Mouse (Mus musculus) thymus, postnatal 14 days (tissue): Measurements from ENCODE around the gene Brd2.

Source experiments
- DNase-seq: peaks from one replicate; pipeline ENCODE4 v3.0.0; 2021

The Brd2 gene

GRCm38 (mm10) chr17:34131911-34132310 lies 9.5 kb upstream of the Brd2 start:
- no peak for DNase-seq

- no peak for DNase-seq
Measured at GRCm38 (mm10) chr17:34130073-34130947, 7.9 kb upstream of the Brd2 start.

GRCm38 (mm10) chr17:34128944-34129791 lies 6.7 kb upstream of the Brd2 start:
- peak; percentile 69 for DNase-seq

- DNase-seq = peak; percentile 73
Measured at GRCm38 (mm10) chr17:34128264-34128937, 6.0 kb upstream of the Brd2 start.

GRCm38 (mm10) chr17:34127475-34127874 lies 5.0 kb upstream of the Brd2 start:
- peak; percentile 69 for DNase-seq

- DNase-seq = no peak
Measured at GRCm38 (mm10) chr17:34126826-34127420, 4.5 kb upstream of the Brd2 start.

GRCm38 (mm10) chr17:34124649-34125048 lies 2.2 kb upstream of the Brd2 start:
- no peak for DNase-seq

- DNase-seq = peak; percentile 27
Measured at GRCm38 (mm10) chr17:34123518-34123917, 1.1 kb upstream of the Brd2 start.

- no peak for DNase-seq
Measured at GRCm38 (mm10) chr17:34123111-34123510, 677 bp upstream of the Brd2 start.

- no peak for DNase-seq
Measured at GRCm38 (mm10) chr17:34121879-34122187, 601 bp downstream of the Brd2 start.

GRCm38 (mm10) chr17:34121172-34121878 lies 1.1 kb downstream of the Brd2 start:
- DNase-seq = peak; percentile 66

- DNase-seq = peak; percentile 90
Measured at GRCm38 (mm10) chr17:34120814-34121171, 1.6 kb downstream of the Brd2 start.

GRCm38 (mm10) chr17:34120180-34120723 lies 2.2 kb downstream of the Brd2 start:
- peak; percentile 89 for DNase-seq

- peak; percentile 99 for DNase-seq
Measured at GRCm38 (mm10) chr17:34119249-34120179, 2.9 kb downstream of the Brd2 start, which contains the start of gene H2-DMa. H2-DMa (plus strand) TSS chr17:34119541.

GRCm38 (mm10) chr17:34118873-34119248 lies 3.6 kb downstream of the Brd2 start:
- no peak for DNase-seq

GRCm38 (mm10) chr17:34118113-34118872 lies 4.1 kb downstream of the Brd2 start:
- DNase-seq = peak; percentile 85

GRCm38 (mm10) chr17:34117421-34118112 lies 4.9 kb downstream of the Brd2 start:
- no peak for DNase-seq

GRCm38 (mm10) chr17:34116736-34117370 lies 5.6 kb downstream of the Brd2 start:
- DNase-seq = no peak

- DNase-seq = no peak
Measured at GRCm38 (mm10) chr17:34114114-34114513, 8.3 kb downstream of the Brd2 start.
